Mouse (Mus musculus) olfactory bulb, adult 2 months (tissue): ENCODE results near the gene Layn.

Source experiments
- CTCF ChIP-seq: fragments of 200-500 bp; IDR thresholded peaks from 2 replicates; pipeline ENCODE4 v1.5.1; 2012; ENCODE audit warnings: low read depth, mild to moderate bottlenecking, low read length, moderate library complexity; ENCODE audit not compliant: insufficient read depth
- POLR2A ChIP-seq: fragments of 200-500 bp; IDR thresholded peaks from 2 replicates; pipeline ENCODE4 v1.6.1; 2012; ENCODE audit warnings: mild to moderate bottlenecking, low read depth, low read length, moderate library complexity; ENCODE audit not compliant: insufficient read depth

DNA sequence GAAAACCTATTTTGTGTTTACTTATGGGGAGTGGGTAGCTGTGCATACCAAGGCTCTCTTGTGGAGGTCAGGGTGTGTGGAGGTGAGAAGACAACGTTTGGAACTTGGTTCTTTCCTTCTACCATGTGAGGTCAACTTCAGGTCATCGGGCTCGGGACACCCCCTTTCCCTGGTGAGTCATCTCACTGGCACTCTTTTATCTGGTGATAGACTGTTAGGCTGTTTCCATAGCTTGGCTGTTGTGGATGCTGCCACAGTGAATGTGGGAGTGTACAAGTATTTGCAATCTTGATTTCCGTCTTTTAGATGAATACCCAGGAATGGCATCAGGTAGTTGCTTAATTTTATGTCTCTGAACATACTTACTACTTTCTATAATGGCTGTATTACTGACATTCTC lies 61.2 kb downstream of the Layn start:
- TF ChIP-seq CTCF, result no peak
- TF ChIP-seq POLR2A, result no peak
